Mouse (Mus musculus): ENCODE results near the gene Pcx. TPM values are rescaled to one million over a fixed set of nuclear protein-coding genes. Genes with fewer than 3 reads are reported as not detected.

The Pcx gene
- polyA plus RNA-seq, 1 experiment from 2014 or later = 9.7 TPM

Small RNAs within 50 kb of the gene (microRNA-seq; reads per million reads assigned to microRNA genes)
- not detected for gene Mir6986

Other genes with a start within 250 kb of the Pcx start
- gene Ssh3, start 241.3 kb upstream of the Pcx start, polyA plus RNA-seq (2014; fragmentation: Nextera tagmentation; extraction: Ambion mirVana) = 21.7 and 25.4 TPM in 2 replicates
- gene Ankrd13d, start 227.3 kb upstream of the Pcx start, polyA plus RNA-seq (2014; fragmentation: Nextera tagmentation; extraction: Ambion mirVana) = 6.4 and 7.8 TPM in 2 replicates
- 19.2 and 21.9 TPM in 2 replicates for gene Grk2, start 204.2 kb upstream of the Pcx start, polyA plus RNA-seq (2014; fragmentation: Nextera tagmentation; extraction: Ambion mirVana)
- gene Kdm2a, start 112.2 kb upstream of the Pcx start, polyA plus RNA-seq (2014; fragmentation: Nextera tagmentation; extraction: Ambion mirVana) = 51.7 and 56.7 TPM in 2 replicates
- 22.1 and 30.9 TPM in 2 replicates for gene Rhod, start 71.0 kb upstream of the Pcx start, polyA plus RNA-seq (2014; fragmentation: Nextera tagmentation; extraction: Ambion mirVana)
- gene Syt12, start 33.0 kb upstream of the Pcx start, polyA plus RNA-seq (2014; fragmentation: Nextera tagmentation; extraction: Ambion mirVana) = 0.27 and 0.47 TPM in 2 replicates
- gene 2010003K11Rik, start 11.9 kb upstream of the Pcx start, polyA plus RNA-seq (2014; fragmentation: Nextera tagmentation; extraction: Ambion mirVana) = not detected in 2 replicates
- 8.6 and 9.3 TPM in 2 replicates for gene Lrfn4, start 105.2 kb downstream of the Pcx start, polyA plus RNA-seq (2014; fragmentation: Nextera tagmentation; extraction: Ambion mirVana)
- gene Rce1, start 115.2 kb downstream of the Pcx start, polyA plus RNA-seq (2014; fragmentation: Nextera tagmentation; extraction: Ambion mirVana) = 75.3 and 78.6 TPM in 2 replicates
- 3.2 and 3.8 TPM in 2 replicates for gene Gm960, start 188.2 kb downstream of the Pcx start, polyA plus RNA-seq (2014; fragmentation: Nextera tagmentation; extraction: Ambion mirVana)
- gene Sptbn2, start 200.7 kb downstream of the Pcx start, polyA plus RNA-seq (2014; fragmentation: Nextera tagmentation; extraction: Ambion mirVana) = 2.1 and 2.4 TPM in 2 replicates
- gene Rbm4b, start 246.0 kb downstream of the Pcx start, polyA plus RNA-seq (2014; fragmentation: Nextera tagmentation; extraction: Ambion mirVana) = 55.0 and 62.4 TPM in 2 replicates